Mouse (Mus musculus): ENCODE data around the gene 1810043G02Rik.
"Not testable (repeated sequence)": the region's sequence is repeated elsewhere in the genome, so short reads cannot be mapped to it uniquely, and the experiment has no call there.

1810043G02Rik gene

DNA sequence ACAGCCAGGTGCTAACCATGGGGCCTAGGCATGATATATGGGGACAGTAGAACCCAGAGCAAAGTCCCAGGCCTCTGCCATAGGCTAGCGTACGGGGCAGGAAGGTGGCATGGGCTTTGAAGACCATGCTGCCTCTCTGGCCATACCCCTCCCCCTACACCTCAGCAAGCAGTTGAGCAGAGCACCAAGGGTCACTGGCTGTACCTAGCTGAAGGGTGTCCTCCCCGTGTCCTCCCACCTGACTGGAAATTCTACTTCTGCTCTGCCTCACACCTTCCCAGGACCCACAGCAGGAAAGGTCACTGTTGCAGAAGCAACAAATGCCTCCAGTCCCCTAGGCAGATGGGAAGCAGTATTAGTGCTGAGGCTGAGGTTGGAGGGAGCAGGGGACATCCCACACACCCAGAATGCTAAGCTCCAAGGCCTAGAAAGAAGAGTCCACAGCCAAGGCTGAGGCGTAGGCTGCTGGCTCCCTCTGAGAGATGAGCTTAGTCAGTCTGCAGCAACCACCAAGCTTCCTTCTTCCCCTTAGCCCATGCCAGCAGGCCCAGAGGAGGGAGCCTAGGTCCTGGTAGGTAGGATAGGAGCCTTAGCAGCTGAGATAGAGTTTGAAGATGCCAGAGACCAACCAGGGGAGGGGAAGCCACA, 27.6 kb downstream of the 1810043G02Rik start:
- no peak for DNase-seq (ENCODE audit: low spot score)

DNA sequence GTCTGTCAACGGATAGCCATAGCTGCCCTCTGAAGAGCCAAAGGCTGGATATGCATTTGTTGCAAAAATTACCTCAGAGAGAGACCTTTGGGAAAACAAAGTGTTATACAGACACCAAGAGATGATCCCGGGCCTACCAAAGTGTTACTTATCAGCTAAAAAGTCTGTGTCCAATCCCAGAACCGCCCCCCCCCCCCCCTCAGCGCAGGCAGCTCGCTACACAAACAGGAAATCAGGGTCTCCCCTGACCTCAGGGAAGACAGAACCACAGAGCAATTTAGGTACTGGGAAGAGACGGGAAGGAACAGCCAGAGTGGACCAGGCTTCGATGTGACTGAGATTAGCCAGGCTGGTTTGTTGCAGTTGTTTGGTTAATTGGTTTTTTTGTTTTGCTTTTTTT, 28.9 kb downstream of the 1810043G02Rik start:
- DNase-seq (ENCODE audit: low spot score), result no peak

DNA sequence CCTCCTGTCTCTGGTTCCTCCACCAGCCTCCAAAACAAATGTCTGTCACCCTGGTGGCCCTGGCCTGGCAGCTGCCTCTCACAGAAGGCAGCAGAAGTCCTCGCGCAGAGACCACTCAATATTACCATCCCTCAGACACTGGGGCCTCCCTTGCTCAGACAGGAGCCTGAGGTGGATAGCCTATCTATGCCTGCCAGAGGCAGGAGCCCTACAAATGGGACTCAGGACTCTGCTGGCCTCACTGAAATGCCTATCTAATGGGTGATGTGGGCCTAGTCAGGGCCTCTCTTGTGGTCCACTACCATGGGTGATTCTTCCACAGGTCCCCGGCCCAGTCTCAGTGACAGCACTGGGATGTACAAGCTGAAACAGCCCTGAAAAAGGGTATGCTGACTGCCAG, 29.8 kb downstream of the 1810043G02Rik start:
- no peak for DNase-seq (ENCODE audit: low spot score)

DNA sequence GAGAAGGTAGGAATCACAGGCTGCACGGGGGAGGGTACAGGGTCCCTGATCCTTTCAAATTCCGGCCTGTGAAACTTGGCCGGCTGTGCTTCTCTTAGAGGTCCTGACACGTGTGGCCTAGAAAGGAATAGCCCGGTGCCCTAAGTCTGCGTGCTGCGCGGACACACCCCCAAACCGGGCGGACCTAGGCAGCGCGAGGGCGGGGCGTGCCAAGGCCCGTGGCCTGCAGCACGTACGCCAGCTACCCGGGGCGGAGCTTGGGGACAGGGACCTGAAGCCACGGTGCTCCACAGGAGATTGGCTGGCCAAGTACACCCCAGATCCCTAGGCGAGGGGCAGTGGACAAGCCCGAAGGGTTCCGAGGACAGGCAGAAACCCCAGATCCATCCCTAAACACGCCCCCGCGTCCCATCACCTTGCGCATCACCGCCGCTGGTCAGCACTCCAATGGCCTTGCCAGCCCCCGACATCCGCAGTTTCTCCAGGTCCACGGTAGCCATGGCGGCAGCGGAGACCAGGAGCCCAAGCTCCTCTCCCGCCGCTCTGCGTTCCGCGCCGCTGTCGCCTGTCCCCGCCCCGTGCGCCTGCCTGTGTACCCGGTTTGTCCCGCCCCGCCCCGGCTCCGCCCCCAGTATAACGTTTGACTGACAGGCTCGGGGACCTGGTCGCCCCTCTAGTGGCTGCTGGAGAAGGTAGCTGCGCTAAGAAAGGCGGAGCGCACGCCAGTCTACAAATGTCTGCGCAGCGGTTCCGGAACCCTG, 31.0 kb downstream of the 1810043G02Rik start:
- peak; percentile 93 for DNase-seq (ENCODE audit: low spot score)

DNA sequence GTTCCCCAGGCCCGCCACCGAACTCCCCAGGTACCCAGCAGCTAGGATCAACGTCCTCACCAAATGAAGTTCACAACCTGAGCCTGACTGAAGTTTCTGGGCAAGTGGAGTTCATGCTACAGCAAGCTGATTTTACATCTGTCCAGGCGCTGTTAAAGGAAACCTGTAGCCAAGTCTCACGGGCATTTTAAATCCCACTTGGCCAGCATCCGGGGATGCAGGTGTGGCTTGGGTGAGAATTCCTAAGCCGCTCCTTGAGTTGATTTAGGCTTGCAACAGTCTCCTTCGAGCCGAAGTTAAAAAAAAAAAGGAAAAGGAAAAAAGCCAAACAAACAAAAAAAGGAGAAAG, 31.6 kb downstream of the 1810043G02Rik start, which contains the start of gene Pfkl:
TSS of gene Pfkl (minus strand) at position 139 of the 349 bp plus-strand sequence.
- DNase-seq (ENCODE audit: low spot score), result no peak

DNA sequence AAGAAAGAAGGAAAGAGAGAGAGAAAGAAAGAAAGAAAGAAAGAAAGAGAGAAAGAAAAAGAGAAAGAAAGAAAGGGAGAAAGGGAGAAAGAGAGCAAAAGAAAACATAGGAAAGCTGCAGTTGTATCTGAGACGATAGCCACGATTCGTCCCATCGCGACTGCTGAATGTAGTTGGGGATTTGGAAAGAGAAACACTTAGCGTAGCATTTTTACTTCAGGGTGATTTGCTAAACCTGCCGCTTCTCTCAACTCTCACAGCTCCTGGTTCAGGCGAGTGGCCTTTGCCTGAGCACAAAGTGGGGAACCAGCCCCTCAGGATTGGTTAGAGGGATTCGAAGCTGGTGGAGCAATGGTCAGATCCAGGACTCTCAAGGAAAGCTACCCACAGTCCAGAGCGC, 32.0 kb downstream of the 1810043G02Rik start:
- DNase-seq (ENCODE audit: low spot score), result no peak

DNA sequence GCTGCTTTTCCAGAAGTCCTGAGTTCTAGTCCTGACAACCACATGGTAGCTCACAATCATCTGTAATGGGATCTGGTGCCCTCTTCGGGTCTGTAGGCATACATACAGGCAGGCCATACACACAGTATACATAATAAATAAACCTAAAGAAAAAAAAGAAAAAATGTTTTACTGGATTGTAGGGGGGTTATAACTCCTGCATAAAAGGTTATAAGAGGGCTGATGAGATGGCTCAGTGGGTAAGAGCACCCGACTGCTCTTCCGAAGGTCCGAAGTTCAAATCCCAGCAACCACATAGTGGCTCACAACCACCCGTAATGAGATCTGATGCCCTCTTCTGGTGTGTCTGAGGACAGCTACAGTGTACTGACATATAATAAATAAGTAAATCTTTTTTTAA, 32.8 kb downstream of the 1810043G02Rik start:
- DNase-seq (ENCODE audit: low spot score), result not testable (repeated sequence)

GRCm38 (mm10) chr10:78012661-78013495, 34.6 kb downstream of the 1810043G02Rik start:
- no peak for DNase-seq (ENCODE audit: low spot score)

DNA sequence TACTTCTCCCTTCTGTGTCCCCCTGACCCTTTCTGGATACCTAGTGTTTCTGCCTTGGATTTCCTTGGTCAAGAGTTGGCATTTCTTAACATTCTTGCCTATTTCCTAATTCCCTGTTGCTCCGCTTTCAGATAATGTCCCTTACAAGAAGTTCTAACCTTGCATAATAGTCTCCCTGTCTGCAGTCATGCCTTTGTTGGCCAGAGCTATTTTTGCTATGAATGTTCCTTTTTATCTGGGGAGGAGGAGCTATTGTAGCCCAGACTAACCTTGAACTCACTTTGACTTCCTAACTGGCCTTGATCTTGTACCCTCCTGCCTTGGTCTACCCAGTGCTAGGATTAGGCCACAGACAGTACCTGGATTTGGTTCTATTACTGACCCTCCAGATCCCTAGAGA, 37.2 kb downstream of the 1810043G02Rik start:
- DNase-seq (ENCODE audit: low spot score), result no peak

DNA sequence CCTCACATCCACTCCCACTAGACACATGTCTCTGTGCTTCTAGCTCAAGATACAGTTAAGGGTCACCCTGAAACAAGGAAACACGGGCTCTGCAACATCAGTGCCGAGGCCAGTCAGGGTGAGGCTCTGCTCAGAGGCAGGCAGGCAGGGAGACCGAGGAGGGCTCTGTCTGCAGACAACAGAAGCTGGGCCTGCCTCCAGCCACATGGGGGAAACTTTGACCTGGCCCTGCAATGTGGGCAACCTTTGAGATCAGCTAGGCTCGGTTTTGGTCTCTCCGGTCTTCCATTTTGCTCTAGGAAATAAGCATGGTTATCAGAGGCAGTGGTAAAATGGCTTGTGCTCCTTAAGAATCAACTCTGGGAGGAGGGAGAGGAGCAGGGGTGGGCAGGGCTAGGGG, 38.0 kb downstream of the 1810043G02Rik start:
- no peak for DNase-seq (ENCODE audit: low spot score)

DNA sequence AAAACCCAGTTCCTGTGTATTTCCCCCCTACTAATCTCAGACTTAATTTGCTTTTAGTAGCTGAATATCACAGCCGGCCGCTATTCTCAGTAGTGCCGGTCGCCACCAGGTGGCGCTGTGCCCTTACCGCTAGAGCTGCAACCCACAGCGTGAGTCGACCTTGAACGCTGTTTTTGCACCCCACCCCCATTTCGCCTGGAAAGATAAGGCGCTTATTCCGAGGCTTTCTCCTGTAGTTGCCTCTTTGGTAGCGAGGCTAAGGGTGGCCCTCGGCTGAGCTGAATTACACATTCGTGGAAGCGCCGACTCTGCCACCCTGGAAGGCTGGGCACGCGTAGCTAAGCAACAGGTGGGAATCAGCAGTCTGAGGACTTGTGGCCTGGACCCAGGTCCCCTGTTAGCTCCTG, 40.5 kb downstream of the 1810043G02Rik start:
- DNase-seq (ENCODE audit: low spot score), result peak; percentile 74

DNA sequence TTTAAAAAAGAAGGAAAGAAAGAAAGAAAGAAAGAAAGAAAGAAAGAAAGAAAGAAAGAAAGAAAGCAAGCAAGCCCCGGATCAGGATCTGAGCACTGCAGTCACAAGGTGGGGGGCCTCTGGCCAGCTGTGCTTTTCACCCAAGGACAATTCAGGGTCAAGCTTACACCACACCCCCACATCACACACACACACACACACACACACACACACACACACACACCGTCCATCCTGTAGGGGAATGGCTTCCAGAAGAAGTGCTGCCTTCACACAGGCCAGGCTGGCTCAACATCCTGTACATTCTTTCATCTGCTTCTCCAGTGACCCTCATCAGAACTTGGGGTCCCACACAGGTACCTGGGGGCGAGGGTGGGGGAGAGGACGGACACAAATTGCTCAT, 41.0 kb downstream of the 1810043G02Rik start:
- no peak for DNase-seq (ENCODE audit: low spot score)

DNA sequence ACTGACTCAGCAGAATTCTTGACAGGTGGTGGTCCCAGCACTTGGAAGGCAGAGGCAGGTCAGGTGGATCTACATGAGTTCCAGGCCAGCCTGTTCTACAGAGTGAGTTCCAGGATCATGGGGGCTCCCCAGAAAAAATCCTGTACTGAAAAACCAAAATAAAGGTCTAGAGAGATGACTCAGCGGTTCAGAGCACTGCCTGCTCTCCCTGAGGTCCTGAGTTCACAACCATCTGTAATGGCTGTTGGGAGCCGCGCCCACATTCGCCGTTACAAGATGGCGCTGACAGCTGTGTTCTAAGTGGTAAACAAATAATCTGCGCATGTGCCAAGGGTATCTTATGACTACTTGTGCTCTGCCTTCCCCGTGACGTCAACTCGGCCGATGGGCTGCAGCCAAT, 41.7 kb downstream of the 1810043G02Rik start:
- DNase-seq (ENCODE audit: low spot score), result not testable (repeated sequence)

- not testable (repeated sequence) for DNase-seq (ENCODE audit: low spot score)
Measured at GRCm38 (mm10) chr10:78025453-78025852, 47.1 kb downstream of the 1810043G02Rik start.

DNA sequence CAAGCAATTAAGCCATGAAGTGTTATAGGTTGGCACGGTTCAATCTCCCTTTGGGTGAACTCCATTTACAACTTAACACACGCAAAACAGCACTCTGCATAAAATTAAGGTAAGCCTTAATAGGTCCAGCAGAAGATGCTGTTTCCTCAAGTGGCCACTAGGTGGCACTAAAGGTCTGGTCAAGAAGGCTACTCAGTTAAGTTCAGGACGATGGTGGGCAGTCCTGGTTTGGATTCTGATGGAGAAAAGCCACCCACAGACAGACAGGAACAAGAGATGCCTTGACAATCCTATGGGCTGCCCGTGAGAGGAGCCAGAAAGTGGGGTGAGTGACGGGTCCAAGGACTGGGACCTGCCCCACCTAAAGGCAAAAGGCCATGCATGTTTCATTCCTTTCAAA, 49.8 kb downstream of the 1810043G02Rik start:
- peak; percentile 76 for DNase-seq (ENCODE audit: low spot score)

GRCm38 (mm10) chr10:78029080-78029479, 50.8 kb downstream of the 1810043G02Rik start:
- no peak for DNase-seq (ENCODE audit: low spot score)

- no peak for DNase-seq (ENCODE audit: low spot score)
Measured at GRCm38 (mm10) chr10:78031987-78032386, 53.7 kb downstream of the 1810043G02Rik start.
